Mouse (Mus musculus) left cerebral cortex, postnatal 25 days (tissue): ENCODE results near the gene Olfr633. TPM values are rescaled to one million over a fixed set of nuclear protein-coding genes. Genes with fewer than 3 reads are reported as not detected.
A peak's percentile ranks its signal among the peaks of the same experiment; 100 is the strongest.
"Not testable (repeated sequence)": the region's sequence is repeated elsewhere in the genome, so short reads cannot be mapped to it uniquely, and the experiment has no call there.

Experiments
- DNase-seq, 2 experiments: peaks; one replicate each; pipeline ENCODE4 v3.0.0; 2022; ENCODE audit warnings: low spot score in 2 of 2, mixed read lengths in 1 of 2
- intact Hi-C: fragments of 180-260 bp; cut with DNase I; formaldehyde crosslinking; loops from one replicate; pipeline ENCODE4 v1.15.1; 2025
- total RNA-seq, 2 experiments: library from RNA; stranded (reverse); gene quantifications; 2 replicates each; pipeline ENCODE4 v1.2.3; 2021

Gene Olfr633
- total RNA-seq, result not detected

- intact Hi-C loops, result loop anchor here (10.0 kb wide), 1 partner anchor 1439 kb away; no protein-coding TSS in a partner anchor
- DNase-seq, result no peak
These were observed at the start of gene Olfr633 for GRCm38 (mm10) chr7:103944137-103944536. Gene Olfr633 (plus strand): TSS chr7:103944437.

- intact Hi-C loops, result no loop called here
- peak in 1 of 2 experiments; percentile 8 for DNase-seq
These were observed 41.0 kb upstream of the Olfr633 start, which contains the start of gene Olfr65 for GRCm38 (mm10) chr7:103903187-103903586. Gene Olfr65 (plus strand): TSS chr7:103903487.

- intact Hi-C loops, result no loop called here
- DNase-seq, result no peak
These were observed 34.2 kb upstream of the Olfr633 start for GRCm38 (mm10) chr7:103910047-103910446.

- DNase-seq, result no peak
- intact Hi-C loops, result no loop called here
These were observed 31.2 kb upstream of the Olfr633 start for GRCm38 (mm10) chr7:103912969-103913511.

GRCm38 (mm10) chr7:103915338-103915737 lies 28.9 kb upstream of the Olfr633 start:
- intact Hi-C loops, result no loop called here
- DNase-seq, result no peak

GRCm38 (mm10) chr7:103928525-103928924 lies 15.7 kb upstream of the Olfr633 start, which contains the start of gene Olfr631:
Gene Olfr631 (plus strand): TSS chr7:103928825.
- no peak for DNase-seq
- intact Hi-C loops, result no loop called here

- intact Hi-C loops, result no loop called here
These were observed 10.0 kb upstream of the Olfr633 start, which contains the start of gene Olfr632 for GRCm38 (mm10) chr7:103934264-103934663. Gene Olfr632 (plus strand): TSS chr7:103934347.

GRCm38 (mm10) chr7:103942730-103943129 lies 1.5 kb upstream of the Olfr633 start:
- DNase-seq, result peak in 1 of 2 experiments; percentile 1
- intact Hi-C loops, result loop anchor here (10.0 kb wide), 1 partner anchor 1438 kb away; no protein-coding TSS in a partner anchor

More at GRCm38 (mm10) chr7:103934264-103934663, 10.0 kb upstream of the Olfr633 start, which contains the start of gene Olfr632:
- no peak for DNase-seq

- DNase-seq, intact Hi-C loops: not testable (repeated sequence)
These were observed 22.6 kb downstream of the Olfr633 start for GRCm38 (mm10) chr7:103966873-103967272.

- no peak for DNase-seq
- intact Hi-C loops, result no loop called here
These were observed 26.6 kb downstream of the Olfr633 start, which contains the start of gene Olfr635 for GRCm38 (mm10) chr7:103970852-103971251. Gene Olfr635 (plus strand): TSS chr7:103971152.

GRCm38 (mm10) chr7:103971782-103972181 lies 27.5 kb downstream of the Olfr633 start:
- DNase-seq, result no peak
- intact Hi-C loops, result no loop called here

GRCm38 (mm10) chr7:103998446-103998845 lies 54.2 kb downstream of the Olfr633 start, which contains the start of gene Olfr638:
Gene Olfr638 (plus strand): TSS chr7:103998746.
- DNase-seq, result no peak
- intact Hi-C loops, result no loop called here

Other genes with a start within 250 kb of the Olfr633 start
- gene Olfr243, start 229.8 kb upstream of the Olfr633 start, total RNA-seq, result not detected
- not detected for gene Olfr628, start 214.1 kb upstream of the Olfr633 start, total RNA-seq
- gene Olfr629, start 199.5 kb upstream of the Olfr633 start, total RNA-seq, result not detected
- not detected for gene Olfr630, start 187.1 kb upstream of the Olfr633 start, total RNA-seq
- gene Olfr69, start 172.8 kb upstream of the Olfr633 start, total RNA-seq, result not detected
- gene Olfr68, start 164.7 kb upstream of the Olfr633 start, total RNA-seq, result not detected
- not detected for gene Olfr67, start 152.6 kb upstream of the Olfr633 start, total RNA-seq
- gene Hbb-bt, start 130.4 kb upstream of the Olfr633 start, total RNA-seq, result 10 to 100 TPM; 78.9 to 84.4 TPM
- gene Hbb-bs, start 116.3 kb upstream of the Olfr633 start, total RNA-seq, result 100 to 1,000 TPM; 511 to 567 TPM
- not detected for gene Hbb-bh2, start 103.9 kb upstream of the Olfr633 start, total RNA-seq
- not detected for gene Hbb-bh1, start 101.3 kb upstream of the Olfr633 start, total RNA-seq
- not detected for gene Hbb-y, start 91.2 kb upstream of the Olfr633 start, total RNA-seq
- gene Olfr66, start 58.2 kb upstream of the Olfr633 start, total RNA-seq, result not detected
- not detected for gene Olfr64, start 50.0 kb upstream of the Olfr633 start, total RNA-seq
- not detected for gene Olfr65, start 41.0 kb upstream of the Olfr633 start, total RNA-seq
- gene Olfr631, start 15.6 kb upstream of the Olfr633 start, total RNA-seq, result not detected
- gene Olfr632, start 10.1 kb upstream of the Olfr633 start, total RNA-seq, result not detected
- under 1 TPM; 0.05 to 0.07 TPM for gene Olfr635, start 26.7 kb downstream of the Olfr633 start, total RNA-seq
- not detected for gene Olfr638, start 54.3 kb downstream of the Olfr633 start, total RNA-seq
- gene Olfr639, start 72.9 kb downstream of the Olfr633 start, total RNA-seq, result under 1 TPM; 0.07 to 0.16 TPM
- gene Olfr640, start 81.1 kb downstream of the Olfr633 start, total RNA-seq, result not detected
- not detected for gene Olfr641, start 91.0 kb downstream of the Olfr633 start, total RNA-seq
- gene Olfr642, start 108.2 kb downstream of the Olfr633 start, total RNA-seq, result not detected
- not detected for gene 4930516K23Rik, start 117.0 kb downstream of the Olfr633 start, total RNA-seq
- not detected for gene Olfr644, start 127.4 kb downstream of the Olfr633 start, total RNA-seq
- not detected for gene Olfr645, start 141.0 kb downstream of the Olfr633 start, total RNA-seq
- under 1 TPM in 1 of 2 experiments, not detected in 1; 0.14 TPM for gene Olfr646, start 160.4 kb downstream of the Olfr633 start, total RNA-seq
- gene Ubqln5, start 185.4 kb downstream of the Olfr633 start, total RNA-seq, result not detected
- gene Olfr643, start 193.0 kb downstream of the Olfr633 start, total RNA-seq, result not detected
- not detected for gene Ubqln3, start 198.8 kb downstream of the Olfr633 start, total RNA-seq
- gene Ubqlnl, start 206.1 kb downstream of the Olfr633 start, total RNA-seq, result not detected
- not detected for gene Olfm5, start 220.4 kb downstream of the Olfr633 start, total RNA-seq
- gene Olfr648, start 239.0 kb downstream of the Olfr633 start, total RNA-seq, result under 1 TPM; 0.41 to 0.55 TPM